Mouse (Mus musculus) heart, embryonic 14.5 days (tissue): ENCODE data around the gene Doc2a. TPM values are rescaled to one million over a fixed set of nuclear protein-coding genes. Genes with fewer than 3 reads are reported as not detected.

Source experiments
- ATAC-seq: fragments of 200-750 bp; cut with Nextera tagmentation; 2 replicates; pipeline ENCODE4 v1.8.0; 2017; ENCODE audit warnings: low read depth, moderate TSS enrichment; ENCODE audit not compliant: insufficient number of reproducible peaks, insufficient read depth, low FRiP score
- H3K27ac ChIP-seq, 2 experiments: fragments of 200-500 bp in 1 of 2; fragments of 300-500 bp in 1 of 2; sonication (generic) in 1 of 2; replicated peaks in 1 of 2; 2 replicates each; pipeline ENCODE4 v1.5.1; 2012 to 2014; ENCODE audit warnings: low read depth in 2 of 2, low read length in 2 of 2, control low read depth in 1 of 2, mild to moderate bottlenecking in 1 of 2, mixed read lengths in 1 of 2; ENCODE audit not compliant: control insufficient read depth in 1 of 2, insufficient read depth in 1 of 2
- H3K27me3 ChIP-seq: fragments of 300-500 bp; sonication (generic); 2 replicates; pipeline ENCODE4 v1.6.1; 2014; ENCODE audit warnings: mild to moderate bottlenecking, low read length, control low read depth; ENCODE audit not compliant: control insufficient read depth, insufficient read depth
- H3K36me3 ChIP-seq: fragments of 300-500 bp; sonication (generic); 2 replicates; pipeline ENCODE4 v1.6.1; 2014; ENCODE audit warnings: mild to moderate bottlenecking, control low read depth, low read length, mixed read lengths; ENCODE audit not compliant: control insufficient read depth, insufficient read depth
- H3K4me1 ChIP-seq, 2 experiments: fragments of 200-500 bp in 1 of 2; fragments of 300-500 bp in 1 of 2; sonication (generic) in 1 of 2; 2 replicates each; pipeline ENCODE4 v1.6.1; 2012 to 2014; ENCODE audit warnings: low read length in 2 of 2, control low read depth in 1 of 2, mixed read lengths in 1 of 2; ENCODE audit not compliant: control insufficient read depth in 2 of 2, insufficient read depth in 2 of 2
- H3K4me2 ChIP-seq: fragments of 300-500 bp; sonication (generic); 2 replicates; pipeline ENCODE4 v1.6.1; 2014; ENCODE audit warnings: mild to moderate bottlenecking, low read length
- H3K4me3 ChIP-seq, 2 experiments: fragments of 200-500 bp in 1 of 2; fragments of 300-500 bp in 1 of 2; sonication (generic) in 1 of 2; 2 replicates each; pipeline ENCODE4 v1.5.1; 2012 to 2014; ENCODE audit warnings: low read length in 2 of 2, mild to moderate bottlenecking in 2 of 2, control low read depth in 1 of 2, low read depth in 1 of 2, moderate library complexity in 1 of 2; ENCODE audit not compliant: control insufficient read depth in 1 of 2, insufficient read depth in 1 of 2
- H3K9ac ChIP-seq: fragments of 300-500 bp; sonication (generic); 2 replicates; pipeline ENCODE4 v1.6.1; 2014; ENCODE audit warnings: mild to moderate bottlenecking, low read length
- H3K9me3 ChIP-seq: fragments of 300-500 bp; sonication (generic); 2 replicates; pipeline ENCODE4 v1.6.1; 2016; ENCODE audit warnings: low read length, control low read depth; ENCODE audit not compliant: control insufficient read depth
- WGBS: fragments of 180-500 bp; shearing (Covaris S2); extraction: QIAGEN DNeasy Blood & Tissue Kit; methylation state at CpG from one replicate; pipeline ENCODE4 v1.1.7; 2014; 5-methylcytosine and 5-hydroxymethylcytosine counted together
- polyA plus RNA-seq: library from polyadenylated mRNA; unstranded; fragments of >200 nt; fragmentation: Nextera tagmentation; extraction: Ambion mirVana; gene quantifications from 2 replicates; pipeline ENCODE4 v1.2.1, GENCODE M21; 2014

Doc2a gene
- polyA plus RNA-seq, 1 experiment from 2014 or later = 0.14 TPM

- Histone ChIP-seq H3K27ac (no peak overlapping the region), H3K4me1 (peaks cover 12 to 14% of the 10 kb centered on the region in 2 experiments), H3K27me3 (no peaks in the 10 kb centered on the region), H3K9ac (no peak overlapping the region), H3K4me2 (no peak overlapping the region), H3K4me3 (no peak overlapping the region), H3K36me3 (peaks cover 29% of the 10 kb centered on the region), H3K9me3 (no peaks in the 10 kb centered on the region)
- no peak for ATAC-seq
- WGBS = 77% methylated on average over 11 of the region's 11 CpGs
These were observed 44.9 kb upstream of the Doc2a start for GRCm38 (mm10) chr7:126802134-126802889.

GRCm38 (mm10) chr7:126803181-126803580 lies 44.0 kb upstream of the Doc2a start:
- Histone ChIP-seq H3K4me3 (no peak overlapping the region), H3K9ac (no peak overlapping the region), H3K36me3 (peaks cover 25% of the 10 kb centered on the region), H3K9me3 (no peaks in the 10 kb centered on the region), H3K4me1 (peaks cover 12 to 21% of the 10 kb centered on the region in 2 experiments), H3K27me3 (no peaks in the 10 kb centered on the region), H3K4me2 (no peak overlapping the region), H3K27ac (no peak overlapping the region)
- 87% methylated on average over 6 of the region's 6 CpGs for WGBS
- ATAC-seq = no peak

GRCm38 (mm10) chr7:126803751-126804150 lies 43.5 kb upstream of the Doc2a start:
- Histone ChIP-seq H3K4me1 (peaks cover 12 to 26% of the 10 kb centered on the region in 2 experiments), H3K9ac (no peak overlapping the region), H3K27me3 (no peaks in the 10 kb centered on the region), H3K36me3 (peaks cover 25% of the 10 kb centered on the region), H3K9me3 (no peaks in the 10 kb centered on the region), H3K4me2 (no peak overlapping the region), H3K4me3 (no peak overlapping the region), H3K27ac (no peak overlapping the region)
- ATAC-seq = no peak

- Histone ChIP-seq H3K9ac (no peak overlapping the region), H3K4me2 (no peak overlapping the region)
- ATAC-seq = no peak
These were observed 40.3 kb upstream of the Doc2a start for GRCm38 (mm10) chr7:126806956-126807355.

GRCm38 (mm10) chr7:126807405-126807804 lies 39.8 kb upstream of the Doc2a start:
- H3K36me3 ChIP-seq = peaks cover 24% of the 10 kb centered on the region
- no peak overlapping the region for H3K4me3 ChIP-seq
- WGBS = 50% methylated on average over 4 of the region's 4 CpGs
- H3K27me3 ChIP-seq = no peaks in the 10 kb centered on the region
- H3K4me1 ChIP-seq = peaks cover 4 to 17% of the 10 kb centered on the region in 2 experiments; a peak in 3 of 4 replicates
- peak overlapping the region; percentile 86 for H3K4me2 ChIP-seq
- ATAC-seq = no peak
- 0 out of 4 replicates have a peak overlapping the region, but pooled peaks of 1 of the 2 experiments have one; percentile 11 for H3K27ac ChIP-seq
- H3K9ac ChIP-seq = peak overlapping the region; percentile 78; the same call in 1 of the 2 replicates
- H3K9me3 ChIP-seq = no peaks in the 10 kb centered on the region

More at GRCm38 (mm10) chr7:126806956-126807355, 40.3 kb upstream of the Doc2a start:
- H3K4me1 ChIP-seq = peaks cover 4 to 17% of the 10 kb centered on the region in 2 experiments; a peak in 3 of 4 replicates
- 64% methylated on average over 6 of the region's 6 CpGs for WGBS
- no peak overlapping the region for H3K4me3 ChIP-seq
- H3K27ac ChIP-seq = no peak overlapping the region
- H3K27me3 ChIP-seq = no peaks in the 10 kb centered on the region
- H3K36me3 ChIP-seq = peaks cover 25% of the 10 kb centered on the region
- no peaks in the 10 kb centered on the region for H3K9me3 ChIP-seq

GRCm38 (mm10) chr7:126808703-126809455 lies 38.3 kb upstream of the Doc2a start:
- WGBS = under 1% methylated on average over 43 of the region's 43 CpGs
- Histone ChIP-seq H3K4me3 (peak overlapping the region; percentile 52 to 56), H3K4me2 (peak overlapping the region; percentile 86), H3K36me3 (peaks cover 12% of the 10 kb centered on the region), H3K27ac (peak overlapping the region; percentile 88), H3K9me3 (no peaks in the 10 kb centered on the region), H3K4me1 (peaks cover 4 to 17% of the 10 kb centered on the region in 2 experiments; a peak in 3 of 4 replicates), H3K27me3 (no peaks in the 10 kb centered on the region), H3K9ac (peak overlapping the region; percentile 78)
- peak; percentile 84 for ATAC-seq

GRCm38 (mm10) chr7:126809723-126810369 lies 37.4 kb upstream of the Doc2a start:
- no peak overlapping the region for H3K4me3 ChIP-seq
- H3K27ac ChIP-seq = peak overlapping the region; percentile 88; a peak in 3 of 4 replicates

More at GRCm38 (mm10) chr7:126809723-126810369, 37.4 kb upstream of the Doc2a start:
- H3K4me2 ChIP-seq = peak overlapping the region; percentile 86
- peak overlapping the region; percentile 78 for H3K9ac ChIP-seq
- 43% methylated on average over 5 of the region's 5 CpGs for WGBS
- peaks cover 4 to 17% of the 10 kb centered on the region in 2 experiments; a peak in 3 of 4 replicates for H3K4me1 ChIP-seq
- H3K9me3 ChIP-seq = no peaks in the 10 kb centered on the region
- ATAC-seq = no peak
- peaks cover 8% of the 10 kb centered on the region; the same call in 1 of the 2 replicates for H3K36me3 ChIP-seq
- H3K27me3 ChIP-seq = no peaks in the 10 kb centered on the region
